Mouse (Mus musculus): Measurements from ENCODE around the gene Myh4. TPM values are rescaled to one million over a fixed set of nuclear protein-coding genes. Genes with fewer than 3 reads are reported as not detected.

The Myh4 gene
- total RNA-seq (2023; ENCODE audit: inconsistent age) = not detected in 4 replicates

DNA sequence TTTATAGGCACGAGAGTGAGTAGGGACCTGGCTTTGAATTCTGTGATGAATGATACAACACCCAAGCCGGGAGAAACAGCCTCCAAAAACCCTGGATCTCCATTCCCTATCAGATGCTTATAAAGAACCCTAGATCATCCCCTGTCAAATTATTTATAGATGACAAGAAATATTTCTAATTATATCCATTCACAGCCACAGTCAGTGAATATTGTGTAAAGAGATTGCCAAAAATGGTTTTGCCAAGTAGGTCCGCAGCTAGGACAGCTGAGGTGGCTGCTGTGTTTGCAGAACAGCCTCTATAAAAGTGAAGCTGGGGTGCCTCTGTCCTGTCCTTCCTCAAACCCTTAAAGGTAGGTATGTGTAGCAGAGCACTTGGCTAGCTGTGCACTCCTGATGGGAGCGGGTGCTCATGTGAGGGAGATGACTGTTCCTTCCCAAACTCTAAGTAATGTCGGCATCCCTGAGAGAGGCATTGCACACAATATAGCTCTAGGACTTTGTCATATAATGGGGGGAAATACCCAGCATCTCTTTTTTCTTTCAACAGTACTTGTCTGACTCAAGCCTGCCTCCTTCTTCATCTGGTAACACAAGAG, at the start of gene Myh4:
Gene Myh4, plus strand, starts transcription at position 549 of the 599 bp plus-strand sequence.

DNA sequence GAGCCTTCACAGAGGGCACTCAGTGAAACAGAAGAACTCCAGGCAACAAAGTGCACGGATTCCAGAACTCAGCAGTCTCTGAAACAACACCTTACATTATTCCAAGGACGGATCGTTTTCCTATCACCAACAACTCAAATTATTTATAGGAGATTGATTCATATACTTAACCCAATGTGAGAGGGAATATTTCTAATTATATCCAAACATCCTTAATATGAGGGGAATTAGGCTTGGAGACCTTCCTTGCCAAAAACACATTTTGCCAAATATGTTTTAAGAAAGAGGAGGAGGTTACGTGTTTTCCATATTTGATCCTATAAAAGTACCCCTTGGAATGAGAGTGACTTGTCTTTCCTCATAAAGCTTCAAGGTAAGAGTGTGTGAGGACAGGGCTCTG, 38.1 kb upstream of the Myh4 start, which contains the start of gene Myh1:
Gene Myh1, plus strand, starts transcription at position 301 of the 400 bp plus-strand sequence.

GRCm38 (mm10) chr11:67276601-67277174, 38.9 kb downstream of the Myh4 start, which contains the start of gene Myh8:
Gene Myh8 (plus strand): TSS chr11:67277124.

Other genes starting within 250 kb of the Myh4 start
- 0.80 to 1.4 TPM (median 0.96 TPM) in 4 replicates for gene Tmem220, start 212.9 kb upstream of the Myh4 start, total RNA-seq (2023; ENCODE audit: inconsistent age)
- gene Adprm, start 185.4 kb upstream of the Myh4 start, total RNA-seq (2023; ENCODE audit: inconsistent age) = 29.2 to 40.2 TPM (median 30.7 TPM) in 4 replicates
- 9.1 to 13.3 TPM (median 10.6 TPM) in 4 replicates for gene Sco1, start 185.4 kb upstream of the Myh4 start, total RNA-seq (2023; ENCODE audit: inconsistent age)
- gene Myh3, start 159.7 kb upstream of the Myh4 start, total RNA-seq (2023; ENCODE audit: inconsistent age) = not detected in 4 replicates
- gene Myh2, start 67.0 kb upstream of the Myh4 start, total RNA-seq (2023; ENCODE audit: inconsistent age) = not detected in 4 replicates
- gene Myh1, start 38.0 kb upstream of the Myh4 start, total RNA-seq (2023; ENCODE audit: inconsistent age) = not detected in 4 replicates
- not detected in 4 replicates for gene Myh8, start 39.1 kb downstream of the Myh4 start, total RNA-seq (2023; ENCODE audit: inconsistent age)
- gene Myh13, start 83.6 kb downstream of the Myh4 start, total RNA-seq (2023; ENCODE audit: inconsistent age) = 0.10 TPM in 1 of 4 replicates, not detected in the others
- 1.5 to 7.0 TPM (median 4.1 TPM) in 4 replicates for gene Gas7, start 217.4 kb downstream of the Myh4 start, total RNA-seq (2023; ENCODE audit: inconsistent age)

Data from B cell, adult (primary cell).